ENCODE assay signal across 8 mouse cellular contexts in genomic region chr5:54100916-54101315, GRCm38 (mm10).
DNase-seq lines count a peak whose midpoint lies in the region; ATAC-seq lines count a peak whose summit lies in the region.
"Had no signal": no experiment of that assay in that cellular context is flagged by ENCODE, and none has a peak within 500 bp of the region (broad histone marks: within the 10 kb centered on the region; RNA-seq: fewer than 3 reads in every experiment).

No protein-coding gene starts in this region.

- no peaks in the 10 kb centered on the region for H3K9me3 ChIP-seq in lung, embryonic 15.5 days
- H3K9me3 ChIP-seq in forebrain, embryonic 14.5 days (replicated peaks; ENCODE audit: control insufficient read depth, low read length) = no peaks in the 10 kb centered on the region
- H3K9me3 ChIP-seq in stomach, embryonic 16.5 days (replicated peaks; ENCODE audit: control insufficient read depth, low read length) = no peaks in the 10 kb centered on the region
- H3K9me3 ChIP-seq in liver, embryonic 12.5 days (replicated peaks) = no peaks in the 10 kb centered on the region

- 31% methylated on average over 3 of the region's 3 CpGs for WGBS in lung, embryonic 15.5 days
- WGBS in forebrain, embryonic 14.5 days = 24% methylated on average over 3 of the region's 3 CpGs
- WGBS in stomach, embryonic 16.5 days = 35% methylated on average over 3 of the region's 3 CpGs
- WGBS in liver, embryonic 12.5 days (ENCODE audit: insufficient replicate concordance) = 44% methylated on average over 3 of the region's 3 CpGs

- no peak overlapping the region for H3K4me2 ChIP-seq in lung, embryonic 15.5 days
- H3K4me2 ChIP-seq in forebrain, embryonic 14.5 days (ENCODE audit: low read length) = no peak overlapping the region
- H3K4me2 ChIP-seq in stomach, embryonic 16.5 days (ENCODE audit: low read depth, low read length) = no peak overlapping the region
- no peak overlapping the region for H3K4me2 ChIP-seq in liver, embryonic 12.5 days

- peaks cover 14% of the 10 kb centered on the region for H3K4me1 ChIP-seq in lung, embryonic 15.5 days
- peaks cover 6% of the 10 kb centered on the region; the same call in 1 of the 2 replicates for H3K4me1 ChIP-seq in forebrain, embryonic 14.5 days (ENCODE audit: control insufficient read depth, insufficient read depth, low read length)
- H3K4me1 ChIP-seq in stomach, embryonic 16.5 days (ENCODE audit: control insufficient read depth, insufficient read depth, low read length) = peaks cover 14% of the 10 kb centered on the region
- peaks cover 3% of the 10 kb centered on the region; the same call in 1 of the 2 replicates for H3K4me1 ChIP-seq in liver, embryonic 12.5 days

- H3K4me3 ChIP-seq in lung, embryonic 15.5 days = no peak overlapping the region
- no peak overlapping the region for H3K4me3 ChIP-seq in forebrain, embryonic 14.5 days (ENCODE audit: low read depth, low read length)
- no peak overlapping the region for H3K4me3 ChIP-seq in stomach, embryonic 16.5 days (replicated peaks; ENCODE audit: low read length)
- H3K4me3 ChIP-seq in liver, embryonic 12.5 days = no peak overlapping the region

- no peaks in the 10 kb centered on the region for H3K27me3 ChIP-seq in lung, embryonic 15.5 days
- H3K27me3 ChIP-seq in forebrain, embryonic 14.5 days (replicated peaks; ENCODE audit: control insufficient read depth, insufficient read depth, low read length) = no peaks in the 10 kb centered on the region
- no peaks in the 10 kb centered on the region for H3K27me3 ChIP-seq in stomach, embryonic 16.5 days (ENCODE audit: control insufficient read depth, insufficient read depth, low read length)
- H3K27me3 ChIP-seq in liver, embryonic 12.5 days (replicated peaks) = no peaks in the 10 kb centered on the region

- H3K9ac ChIP-seq in lung, embryonic 15.5 days = no peak overlapping the region
- no peak overlapping the region for H3K9ac ChIP-seq in forebrain, embryonic 14.5 days (ENCODE audit: low read length)
- no peak overlapping the region for H3K9ac ChIP-seq in stomach, embryonic 16.5 days (ENCODE audit: low read length)
- H3K9ac ChIP-seq in liver, embryonic 12.5 days = no peak overlapping the region

- peak; percentile 87; the same call in 1 of the 2 replicates for ATAC-seq in lung, embryonic 15.5 days (ENCODE audit: borderline replicate concordance, extremely low read depth, low FRiP score, low TSS enrichment)
- peak; percentile 65 for ATAC-seq in forebrain, embryonic 14.5 days
- no peak for ATAC-seq in stomach, embryonic 16.5 days (ENCODE audit: insufficient read depth, low FRiP score)
- ATAC-seq in liver, embryonic 12.5 days = no peak

- H3K27ac ChIP-seq in lung, embryonic 15.5 days = no peak overlapping the region
- H3K27ac ChIP-seq in forebrain, embryonic 14.5 days (ENCODE audit: low read depth, low read length) = peak overlapping the region; percentile 22; the same call in 1 of the 2 replicates
- H3K27ac ChIP-seq in stomach, embryonic 16.5 days (ENCODE audit: low read length) = peak overlapping the region; percentile 20; the same call in 1 of the 2 replicates
- no peak overlapping the region for H3K27ac ChIP-seq in liver, embryonic 12.5 days
- H3K27ac ChIP-seq: macrophage had no signal

- no peak for DNase-seq in lung, adult 18-20 months
- peak; percentile 66 for DNase-seq in forebrain, embryonic 14.5 days (ENCODE audit: low spot score)
- peak; percentile 43 for DNase-seq in induced T-regulatory cell, adult 2 months (ENCODE audit: low read depth)
- peak; percentile 26 for DNase-seq in lung, postnatal 36 days

- H3K36me3 ChIP-seq in lung, embryonic 15.5 days = no peaks in the 10 kb centered on the region
- H3K36me3 ChIP-seq in forebrain, embryonic 14.5 days (ENCODE audit: control insufficient read depth, insufficient read depth, low read length) = peaks cover 8% of the 10 kb centered on the region; the same call in 1 of the 2 replicates
- 0 out of 2 replicates have a peak, but pooled peaks cover 3% of the 10 kb centered on the region for H3K36me3 ChIP-seq in stomach, embryonic 16.5 days (ENCODE audit: control insufficient read depth, insufficient read depth, low read length)
- H3K36me3 ChIP-seq in liver, embryonic 12.5 days = 0 out of 2 replicates have a peak, but pooled peaks cover 2% of the 10 kb centered on the region

Comparison
In these comparisons a context has a peak if more than half of its experiments do, and no peak if none do; other contexts are left out.
1. DNase-seq: peak in forebrain, embryonic 14.5 days (single experiment), induced T-regulatory cell, adult 2 months (single experiment) and lung, postnatal 36 days (single experiment); none in lung, adult 18-20 months (0 of 2).
2. ATAC-seq: peak in lung, embryonic 15.5 days (single experiment) and forebrain, embryonic 14.5 days (single experiment); none in stomach, embryonic 16.5 days (single experiment) and liver, embryonic 12.5 days (single experiment).
3. H3K27ac ChIP-seq: peak in forebrain, embryonic 14.5 days (single experiment) and stomach, embryonic 16.5 days (single experiment); none in lung, embryonic 15.5 days (single experiment) and liver, embryonic 12.5 days (single experiment).